Mouse (Mus musculus) stomach, embryonic 15.5 days (tissue): ENCODE data around the gene Dctpp1. TPM values are rescaled to one million over a fixed set of nuclear protein-coding genes. Genes with fewer than 3 reads are reported as not detected.

ENCODE experiments used
- ATAC-seq: fragments of 200-750 bp; cut with Nextera tagmentation; 2 replicates; pipeline ENCODE4 v1.8.0; 2017; ENCODE audit warnings: low read depth, moderate number of reproducible peaks, moderate TSS enrichment; ENCODE audit not compliant: insufficient read depth, low FRiP score
- H3K27ac ChIP-seq: fragments of 300-500 bp; sonication (generic); 2 replicates; pipeline ENCODE4 v1.5.1; 2015; ENCODE audit warnings: mild to moderate bottlenecking, inconsistent platforms
- H3K27me3 ChIP-seq: fragments of 300-500 bp; sonication (generic); replicated peaks from 2 replicates; pipeline ENCODE4 v1.6.1; 2015; ENCODE audit warnings: inconsistent platforms
- H3K36me3 ChIP-seq: fragments of 300-500 bp; sonication (generic); 2 replicates; pipeline ENCODE4 v1.6.1; 2015; ENCODE audit warnings: inconsistent platforms
- H3K4me1 ChIP-seq: fragments of 300-500 bp; sonication (generic); 2 replicates; pipeline ENCODE4 v1.6.1; 2015; ENCODE audit warnings: inconsistent platforms
- H3K4me2 ChIP-seq: fragments of 300-500 bp; sonication (generic); 2 replicates; pipeline ENCODE4 v1.6.1; 2015; ENCODE audit warnings: mild to moderate bottlenecking, inconsistent platforms
- H3K4me3 ChIP-seq: fragments of 300-500 bp; sonication (generic); replicated peaks from 2 replicates; pipeline ENCODE4 v1.5.1; 2015; ENCODE audit warnings: inconsistent platforms
- H3K9ac ChIP-seq: fragments of 300-500 bp; sonication (generic); 2 replicates; pipeline ENCODE4 v1.6.1; 2015; ENCODE audit warnings: inconsistent platforms
- H3K9me3 ChIP-seq: fragments of 300-500 bp; sonication (generic); 2 replicates; pipeline ENCODE4 v1.6.1; 2016; ENCODE audit warnings: inconsistent platforms
- WGBS: fragments of 180-500 bp; shearing (Covaris S2); methylation state at CpG from one replicate; pipeline ENCODE4 v1.1.7; 2015; 5-methylcytosine and 5-hydroxymethylcytosine counted together
- polyA plus RNA-seq: library from polyadenylated mRNA; unstranded; fragments of >200 nt; fragmentation: Nextera tagmentation; extraction: Ambion mirVana; gene quantifications from 2 replicates; pipeline ENCODE4 v1.2.1, GENCODE M21; 2015

The Dctpp1 gene
- polyA plus RNA-seq, 1 experiment from 2014 or later: 164 TPM

DNA sequence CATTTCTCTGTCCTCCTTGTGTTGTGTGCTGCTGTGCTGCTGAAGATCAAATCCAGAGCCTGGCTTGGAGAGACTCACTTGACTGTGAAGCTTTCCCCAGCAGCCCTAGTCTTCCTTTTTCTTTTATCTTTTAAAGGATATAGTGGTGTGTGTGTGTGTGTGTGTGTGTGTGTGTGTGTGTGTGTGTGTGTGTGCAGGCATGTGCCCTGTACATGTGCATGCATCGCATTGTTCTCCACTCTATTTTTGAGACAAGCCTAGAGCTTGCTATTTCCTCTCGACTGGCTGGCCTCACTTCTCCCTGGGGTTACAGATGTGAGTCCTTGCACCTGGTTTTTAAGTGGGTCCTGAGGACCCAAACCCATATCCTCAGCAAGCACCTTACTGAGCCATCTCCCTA, 21.7 kb upstream of the Dctpp1 start:
- Histone ChIP-seq H3K27ac (no peak overlapping the region), H3K4me3 (no peak overlapping the region), H3K4me1 (no peaks in the 10 kb centered on the region), H3K36me3 (no peaks in the 10 kb centered on the region), H3K9me3 (no peaks in the 10 kb centered on the region), H3K9ac (no peak overlapping the region), H3K4me2 (no peak overlapping the region), H3K27me3 (no peaks in the 10 kb centered on the region)
- 80% methylated on average over 2 of the region's 2 CpGs for WGBS
- no peak for ATAC-seq

GRCm38 (mm10) chr7:127281114-127281513, 20.6 kb upstream of the Dctpp1 start:
- no peaks in the 10 kb centered on the region for H3K36me3 ChIP-seq
- H3K9ac ChIP-seq: no peak overlapping the region
- H3K4me1 ChIP-seq: no peaks in the 10 kb centered on the region
- 45% methylated on average over 4 of the region's 4 CpGs for WGBS
- no peaks in the 10 kb centered on the region for H3K9me3 ChIP-seq
- H3K27ac ChIP-seq: no peak overlapping the region
- no peak for ATAC-seq
- no peaks in the 10 kb centered on the region for H3K27me3 ChIP-seq
- no peak overlapping the region for H3K4me2 ChIP-seq
- H3K4me3 ChIP-seq: no peak overlapping the region

- Histone ChIP-seq H3K27ac (no peak overlapping the region), H3K4me3 (no peak overlapping the region), H3K4me1 (no peaks in the 10 kb centered on the region), H3K9me3 (no peaks in the 10 kb centered on the region), H3K9ac (no peak overlapping the region), H3K27me3 (no peaks in the 10 kb centered on the region), H3K36me3 (no peaks in the 10 kb centered on the region), H3K4me2 (no peak overlapping the region)
- 48% methylated on average over 3 of the region's 3 CpGs for WGBS
- ATAC-seq: no peak
Observed at GRCm38 (mm10) chr7:127280092-127280491, 19.6 kb upstream of the Dctpp1 start.

GRCm38 (mm10) chr7:127278311-127278710, 17.8 kb upstream of the Dctpp1 start:
- 24% methylated on average over 8 of the region's 8 CpGs for WGBS
- Histone ChIP-seq H3K4me3 (no peak overlapping the region), H3K36me3 (no peaks in the 10 kb centered on the region), H3K27ac (no peak overlapping the region), H3K4me2 (no peak overlapping the region), H3K9me3 (no peaks in the 10 kb centered on the region), H3K4me1 (0 out of 2 replicates have a peak, but pooled peaks cover 3% of the 10 kb centered on the region), H3K9ac (no peak overlapping the region), H3K27me3 (no peaks in the 10 kb centered on the region)
- no peak for ATAC-seq

- no peaks in the 10 kb centered on the region for H3K27me3 ChIP-seq
- H3K9me3 ChIP-seq: no peaks in the 10 kb centered on the region
- H3K4me2 ChIP-seq: no peak overlapping the region
- H3K9ac ChIP-seq: no peak overlapping the region
- WGBS: 58% methylated on average over 5 of the region's 5 CpGs
- peaks cover 15% of the 10 kb centered on the region for H3K4me1 ChIP-seq
- H3K4me3 ChIP-seq: no peak overlapping the region
- ATAC-seq: peak; percentile 51
- H3K36me3 ChIP-seq: no peaks in the 10 kb centered on the region; the same call in 1 of the 2 replicates
- peak overlapping the region; percentile 80 for H3K27ac ChIP-seq
Observed at GRCm38 (mm10) chr7:127276519-127276961, 16.0 kb upstream of the Dctpp1 start.

GRCm38 (mm10) chr7:127273925-127274789, 13.6 kb upstream of the Dctpp1 start, which contains the start of gene Sephs2:
Sephs2 (minus strand) TSS chr7:127274055.
- Histone ChIP-seq H3K9ac (peak within 1 kb of the TSS; percentile 82), H3K4me1 (peaks cover 15% of the 10 kb centered on the region), H3K36me3 (peaks cover 4% of the 10 kb centered on the region; the same call in 1 of the 2 replicates), H3K4me3 (peak within 1 kb of the TSS; percentile 64), H3K9me3 (no peaks in the 10 kb centered on the region), H3K4me2 (peak within 1 kb of the TSS; percentile 77), H3K27ac (peak within 1 kb of the TSS; percentile 77), H3K27me3 (no peaks in the 10 kb centered on the region)
- 3% methylated on average over 39 of the region's 39 CpGs for WGBS
- peak; percentile 83 for ATAC-seq

DNA sequence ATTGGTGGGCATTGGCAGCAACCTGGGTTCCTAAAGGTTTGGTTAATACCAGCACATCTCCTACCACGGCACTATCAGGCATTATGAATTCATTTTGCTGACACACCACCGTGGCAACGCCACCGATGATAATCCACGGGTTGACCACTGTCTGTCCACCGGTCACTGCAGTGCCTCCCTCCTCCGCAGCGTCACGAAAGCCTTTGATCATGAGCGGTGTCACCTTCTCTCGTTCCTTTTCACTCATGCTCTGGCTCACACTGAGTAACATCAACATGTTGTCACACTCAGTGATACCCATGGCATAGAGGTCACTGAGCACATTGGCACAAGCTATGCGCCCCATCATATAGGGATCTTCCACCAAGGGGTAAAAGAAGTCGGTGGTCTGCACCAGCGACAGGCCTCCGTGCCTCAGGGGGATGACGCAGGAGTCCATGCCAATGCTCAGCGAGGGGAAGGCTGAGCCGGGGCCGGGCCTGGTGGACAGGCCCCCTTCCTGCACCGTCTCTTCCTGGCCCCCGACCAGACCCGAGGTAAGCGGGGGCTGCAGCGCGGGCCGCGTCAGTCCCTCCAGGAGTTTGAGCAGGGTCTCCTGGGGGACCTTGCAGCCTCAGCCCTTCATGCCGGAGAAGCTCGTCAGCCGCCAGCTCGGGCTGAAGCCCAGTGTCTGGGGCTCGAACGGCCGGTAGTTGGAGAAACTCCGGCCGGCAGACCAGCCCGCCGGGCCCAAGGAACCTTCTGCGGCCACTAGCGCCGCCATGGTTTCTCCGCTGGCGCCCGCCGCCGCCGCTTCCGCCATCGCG, 12.8 kb upstream of the Dctpp1 start:
- 14% methylated on average over 46 of the region's 50 CpGs for WGBS
- peaks cover 15% of the 10 kb centered on the region for H3K4me1 ChIP-seq
- peak overlapping the region; percentile 64 for H3K4me3 ChIP-seq
- H3K4me2 ChIP-seq: peak overlapping the region; percentile 77
- H3K9ac ChIP-seq: peak overlapping the region; percentile 82
- peaks cover 7% of the 10 kb centered on the region; the same call in 1 of the 2 replicates for H3K36me3 ChIP-seq
- no peaks in the 10 kb centered on the region for H3K27me3 ChIP-seq
- ATAC-seq: peak; percentile 9; the same call in 1 of the 2 replicates
- H3K9me3 ChIP-seq: no peaks in the 10 kb centered on the region
- peak overlapping the region; percentile 77 for H3K27ac ChIP-seq

- Histone ChIP-seq H3K9ac (no peak overlapping the region), H3K4me1 (peaks cover 15% of the 10 kb centered on the region), H3K4me3 (peak overlapping the region; percentile 64), H3K9me3 (no peaks in the 10 kb centered on the region), H3K27ac (no peak overlapping the region), H3K36me3 (peaks cover 7% of the 10 kb centered on the region; the same call in 1 of the 2 replicates), H3K4me2 (peak overlapping the region; percentile 77), H3K27me3 (no peaks in the 10 kb centered on the region)
- no peak for ATAC-seq
- WGBS: 94% methylated on average over 15 of the region's 15 CpGs
Observed at GRCm38 (mm10) chr7:127272566-127272965, 12.1 kb upstream of the Dctpp1 start.

DNA sequence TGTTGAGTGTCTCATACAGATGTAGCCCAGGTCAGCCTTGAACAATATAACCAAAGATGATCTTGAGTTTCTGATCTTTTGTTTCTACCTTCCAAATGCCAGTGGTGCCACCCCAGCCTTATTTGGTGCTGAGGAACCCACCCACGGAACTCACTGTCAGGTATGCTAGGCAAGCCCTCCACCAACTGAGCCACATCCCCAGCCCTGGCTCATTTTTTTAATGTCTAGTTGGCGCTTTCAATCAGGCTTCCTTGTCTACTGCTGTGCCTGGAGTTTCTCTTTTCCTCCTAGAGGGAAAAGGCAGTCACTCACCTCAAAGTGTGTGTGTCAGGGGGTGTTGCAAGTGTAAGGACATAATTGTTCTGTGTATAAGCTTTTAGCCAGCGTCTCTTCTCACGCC, 10.6 kb upstream of the Dctpp1 start:
- Histone ChIP-seq H3K36me3 (peaks cover 7% of the 10 kb centered on the region; the same call in 1 of the 2 replicates), H3K9me3 (no peaks in the 10 kb centered on the region), H3K4me1 (peaks cover 15% of the 10 kb centered on the region), H3K27me3 (no peaks in the 10 kb centered on the region), H3K27ac (no peak overlapping the region), H3K4me2 (0 out of 2 replicates have a peak overlapping the region, but pooled peaks have one; percentile 2), H3K4me3 (no peak overlapping the region; the same call in 1 of the 2 replicates), H3K9ac (no peak overlapping the region)
- ATAC-seq: no peak
- WGBS: 95% methylated on average over 4 of the region's 4 CpGs

DNA sequence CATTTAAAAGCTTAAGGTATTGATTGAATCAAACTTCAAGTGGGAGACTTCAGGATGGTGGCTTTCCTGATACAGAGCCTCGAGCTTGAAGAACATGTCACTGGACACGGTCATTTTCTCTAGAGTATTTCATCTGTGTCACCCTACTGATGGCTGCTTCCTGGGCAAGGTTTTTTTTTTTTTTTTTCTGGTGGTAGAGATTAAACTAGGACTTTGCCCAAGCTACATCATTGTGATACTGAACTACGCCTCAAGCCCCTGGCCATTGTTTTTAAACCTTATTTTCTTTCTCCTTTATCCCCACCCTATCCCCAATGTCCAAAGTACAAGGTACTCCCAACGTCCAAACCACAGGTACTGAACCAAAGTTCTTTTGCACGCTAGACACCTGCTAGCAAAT, 10.2 kb upstream of the Dctpp1 start:
- no peaks in the 10 kb centered on the region for H3K27me3 ChIP-seq
- no peak overlapping the region for H3K4me3 ChIP-seq
- ATAC-seq: no peak
- H3K36me3 ChIP-seq: peaks cover 7% of the 10 kb centered on the region; the same call in 1 of the 2 replicates
- no peak overlapping the region for H3K27ac ChIP-seq
- no peak overlapping the region for H3K4me2 ChIP-seq
- no peaks in the 10 kb centered on the region for H3K9me3 ChIP-seq
- H3K9ac ChIP-seq: no peak overlapping the region
- WGBS: 77% methylated on average over 5 of the region's 5 CpGs
- peaks cover 15% of the 10 kb centered on the region for H3K4me1 ChIP-seq

GRCm38 (mm10) chr7:127270256-127270655, 9.7 kb upstream of the Dctpp1 start:
- ATAC-seq: no peak
- WGBS: 79% methylated on average over 2 of the region's 2 CpGs

More at GRCm38 (mm10) chr7:127270256-127270655, 9.7 kb upstream of the Dctpp1 start:
- H3K36me3 ChIP-seq: peaks cover 7% of the 10 kb centered on the region; the same call in 1 of the 2 replicates
- H3K4me1 ChIP-seq: peaks cover 15% of the 10 kb centered on the region
- no peaks in the 10 kb centered on the region for H3K27me3 ChIP-seq
- H3K9ac ChIP-seq: no peak overlapping the region
- H3K27ac ChIP-seq: no peak overlapping the region
- H3K4me3 ChIP-seq: no peak overlapping the region
- H3K9me3 ChIP-seq: no peaks in the 10 kb centered on the region
- H3K4me2 ChIP-seq: no peak overlapping the region
